Mouse (Mus musculus): ENCODE data around the gene Hck. TPM values are rescaled to one million over a fixed set of nuclear protein-coding genes. Genes with fewer than 3 reads are reported as not detected.

The Hck gene
- total and polyA plus RNA-seq, 3 experiments: 0.05 TPM; not detected in 2

- Histone ChIP-seq H3K36me3 (replicated peaks) (no peaks in the 10 kb centered on the region), H3K4me1 (ENCODE audit: insufficient read depth, low read depth, low read length) (no peaks in the 10 kb centered on the region), H3K27me3 (ENCODE audit: insufficient read depth, low read length) (peaks cover 37% of the 10 kb centered on the region), H3K4me3 (ENCODE audit: low read depth, low read length) (no peak overlapping the region), H3K9me3 (replicated peaks) (no peaks in the 10 kb centered on the region)
- TF ChIP-seq POLR2AphosphoS5 (IDR thresholded peaks at IDR 0.05; ENCODE audit: insufficient replicate concordance, low read depth, low read length): no peak
- TF ChIP-seq GATA2 (IDR thresholded peaks at IDR 0.05; ENCODE audit: borderline replicate concordance, low read depth, low read length): no peak
- no peak for TF ChIP-seq GATA1 (IDR thresholded peaks at IDR 0.05; ENCODE audit: borderline replicate concordance, low read length)
- no peak for TF ChIP-seq TAL1 (conservative IDR thresholded peaks at IDR 0.05; ENCODE audit: low read depth, low read length)
- no peak for TF ChIP-seq CTCF (IDR thresholded peaks at IDR 0.05; ENCODE audit: low read depth, low read length)
- no peak for DNase-seq (ENCODE audit: low spot score)
- ATAC-seq (ENCODE audit: extremely low read depth, insufficient number of reproducible peaks, low FRiP score, poor library complexity, severe bottlenecking): no peak
Measured at GRCm38 (mm10) chr2:153066991-153067390, 41.3 kb upstream of the Hck start.

DNA sequence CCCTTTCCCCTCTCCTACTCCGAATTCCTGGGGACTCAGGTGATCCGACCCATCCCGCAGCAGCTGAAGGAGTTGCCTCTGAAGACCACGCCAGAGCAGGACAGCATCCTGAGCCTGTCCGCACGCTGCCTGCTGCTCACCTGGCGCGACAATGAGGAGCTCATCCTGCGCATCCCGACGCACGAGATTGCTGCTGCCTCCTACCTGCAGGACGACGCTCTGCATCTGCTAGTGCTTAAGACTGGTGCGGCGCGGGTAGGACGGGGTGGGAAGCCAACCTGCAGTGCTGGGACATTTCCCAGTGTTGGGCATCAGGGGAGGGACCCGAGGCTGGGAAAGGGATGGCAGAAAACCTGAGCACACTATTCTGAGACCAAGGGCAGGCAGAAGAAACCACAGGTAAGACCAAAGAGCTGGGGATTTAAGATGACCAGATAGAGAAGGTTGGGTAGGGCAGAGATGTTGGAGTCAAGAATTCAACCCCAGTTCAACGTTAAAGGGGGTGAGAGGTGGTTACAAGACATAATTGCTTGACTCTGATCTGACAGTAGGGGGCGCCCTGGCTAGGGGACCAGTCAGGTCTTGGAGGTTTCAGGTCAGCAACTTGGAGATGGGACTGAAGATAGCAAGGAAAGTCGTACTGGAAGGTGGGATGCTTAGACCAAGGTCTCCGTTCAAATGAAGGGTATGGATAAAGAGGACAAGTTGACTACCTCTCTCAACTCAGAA, 37.3 kb upstream of the Hck start:
- Histone ChIP-seq H3K27me3 (ENCODE audit: insufficient read depth, low read length) (peaks cover 33% of the 10 kb centered on the region), H3K36me3 (replicated peaks) (no peaks in the 10 kb centered on the region), H3K9me3 (replicated peaks) (no peaks in the 10 kb centered on the region), H3K4me1 (ENCODE audit: insufficient read depth, low read depth, low read length) (peaks cover 8% of the 10 kb centered on the region), H3K4me3 (ENCODE audit: low read depth, low read length) (no peak overlapping the region)
- no peak for ATAC-seq (ENCODE audit: extremely low read depth, insufficient number of reproducible peaks, low FRiP score, poor library complexity, severe bottlenecking)
- DNase-seq (ENCODE audit: low spot score): no peak
- TF ChIP-seq GATA1 (IDR thresholded peaks at IDR 0.05; ENCODE audit: borderline replicate concordance, low read length) (no peak), TAL1 (conservative IDR thresholded peaks at IDR 0.05; ENCODE audit: low read depth, low read length) (no peak), POLR2AphosphoS5 (IDR thresholded peaks at IDR 0.05; ENCODE audit: insufficient replicate concordance, low read depth, low read length) (no peak), GATA2 (IDR thresholded peaks at IDR 0.05; ENCODE audit: borderline replicate concordance, low read depth, low read length) (no peak), CTCF (IDR thresholded peaks at IDR 0.05; ENCODE audit: low read depth, low read length) (no peak)

- Histone ChIP-seq H3K36me3 (replicated peaks) (no peaks in the 10 kb centered on the region), H3K27me3 (ENCODE audit: insufficient read depth, low read length) (peaks cover 34% of the 10 kb centered on the region), H3K4me3 (ENCODE audit: low read depth, low read length) (no peak overlapping the region), H3K9me3 (replicated peaks) (no peaks in the 10 kb centered on the region), H3K4me1 (ENCODE audit: insufficient read depth, low read depth, low read length) (peaks cover 13% of the 10 kb centered on the region)
- DNase-seq (ENCODE audit: low spot score) (no peak), ATAC-seq (ENCODE audit: extremely low read depth, insufficient number of reproducible peaks, low FRiP score, poor library complexity, severe bottlenecking) (no peak)
- no peak for TF ChIP-seq POLR2AphosphoS5 (IDR thresholded peaks at IDR 0.05; ENCODE audit: insufficient replicate concordance, low read depth, low read length)
- TF ChIP-seq GATA1 (IDR thresholded peaks at IDR 0.05; ENCODE audit: borderline replicate concordance, low read length): no peak
- no peak for TF ChIP-seq GATA2 (IDR thresholded peaks at IDR 0.05; ENCODE audit: borderline replicate concordance, low read depth, low read length)
Measured at GRCm38 (mm10) chr2:153071491-153072184, 36.6 kb upstream of the Hck start.

DNA sequence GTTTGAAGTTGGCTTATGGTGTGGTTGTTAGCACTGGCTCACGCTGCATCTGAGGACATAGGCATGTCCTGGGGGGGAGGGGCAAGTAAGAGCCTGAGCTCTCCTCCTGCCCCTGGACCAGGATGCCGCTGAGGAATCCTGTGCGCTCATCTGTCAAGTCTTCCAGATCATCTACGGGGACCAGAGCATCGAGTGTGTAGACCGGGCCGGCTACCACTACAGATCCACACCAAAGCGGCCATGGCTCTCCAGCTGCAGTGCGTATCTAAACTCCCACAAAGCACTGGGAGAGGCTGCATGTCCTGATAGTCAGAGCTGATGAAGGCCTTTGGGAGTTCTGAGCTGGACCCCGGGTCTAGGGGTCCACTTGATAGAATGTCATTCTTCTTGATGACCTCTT, 33.6 kb upstream of the Hck start:
- DNase-seq (ENCODE audit: low spot score) (no peak), ATAC-seq (ENCODE audit: extremely low read depth, insufficient number of reproducible peaks, low FRiP score, poor library complexity, severe bottlenecking) (no peak)
- peaks cover 28% of the 10 kb centered on the region for H3K27me3 ChIP-seq (ENCODE audit: insufficient read depth, low read length)
- H3K9me3 ChIP-seq (replicated peaks): no peaks in the 10 kb centered on the region
- H3K36me3 ChIP-seq (replicated peaks): no peaks in the 10 kb centered on the region
- H3K4me3 ChIP-seq (ENCODE audit: low read depth, low read length): no peak overlapping the region
- TF ChIP-seq POLR2AphosphoS5 (IDR thresholded peaks at IDR 0.05; ENCODE audit: insufficient replicate concordance, low read depth, low read length) (no peak), GATA2 (IDR thresholded peaks at IDR 0.05; ENCODE audit: borderline replicate concordance, low read depth, low read length) (no peak), CTCF (IDR thresholded peaks at IDR 0.05; ENCODE audit: low read depth, low read length) (no peak), GATA1 (IDR thresholded peaks at IDR 0.05; ENCODE audit: borderline replicate concordance, low read length) (no peak), TAL1 (conservative IDR thresholded peaks at IDR 0.05; ENCODE audit: low read depth, low read length) (no peak)
- peaks cover 13% of the 10 kb centered on the region for H3K4me1 ChIP-seq (ENCODE audit: insufficient read depth, low read depth, low read length)

DNA sequence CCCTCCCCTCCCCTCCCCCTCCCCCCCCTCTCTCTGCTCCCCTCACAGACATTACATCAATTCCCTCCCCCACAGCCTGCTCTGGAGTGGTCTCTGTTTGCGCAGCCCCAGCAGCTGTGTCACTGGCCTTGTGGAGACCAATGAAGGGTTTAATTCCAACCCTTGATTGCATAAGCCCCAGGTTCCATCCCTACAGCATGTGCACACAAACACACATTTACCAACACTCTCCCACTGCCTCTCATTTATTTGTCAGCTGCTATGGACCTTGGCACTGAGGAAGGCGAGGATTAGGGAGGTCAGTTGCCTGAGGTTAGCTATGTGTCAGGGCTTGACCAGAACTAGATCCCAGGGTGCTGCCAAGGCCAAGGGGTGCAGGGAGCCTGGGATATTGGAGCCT, 32.3 kb upstream of the Hck start:
- H3K9me3 ChIP-seq (replicated peaks): no peaks in the 10 kb centered on the region
- ATAC-seq (ENCODE audit: extremely low read depth, insufficient number of reproducible peaks, low FRiP score, poor library complexity, severe bottlenecking) (no peak), DNase-seq (ENCODE audit: low spot score) (no peak)
- H3K36me3 ChIP-seq (replicated peaks): no peaks in the 10 kb centered on the region
- peaks cover 13% of the 10 kb centered on the region for H3K4me1 ChIP-seq (ENCODE audit: insufficient read depth, low read depth, low read length)
- H3K4me3 ChIP-seq (ENCODE audit: low read depth, low read length): no peak overlapping the region
- H3K27me3 ChIP-seq (ENCODE audit: insufficient read depth, low read length): peaks cover 24% of the 10 kb centered on the region
- TF ChIP-seq GATA2 (IDR thresholded peaks at IDR 0.05; ENCODE audit: borderline replicate concordance, low read depth, low read length) (no peak), GATA1 (IDR thresholded peaks at IDR 0.05; ENCODE audit: borderline replicate concordance, low read length) (no peak), CTCF (IDR thresholded peaks at IDR 0.05; ENCODE audit: low read depth, low read length) (no peak)

GRCm38 (mm10) chr2:153080841-153081523, 27.3 kb upstream of the Hck start:
- no peaks in the 10 kb centered on the region for H3K36me3 ChIP-seq (replicated peaks)
- TF ChIP-seq TAL1 (conservative IDR thresholded peaks at IDR 0.05; ENCODE audit: low read depth, low read length) (no peak), POLR2AphosphoS5 (IDR thresholded peaks at IDR 0.05; ENCODE audit: insufficient replicate concordance, low read depth, low read length) (no peak), GATA1 (IDR thresholded peaks at IDR 0.05; ENCODE audit: borderline replicate concordance, low read length) (no peak), CTCF (IDR thresholded peaks at IDR 0.05; ENCODE audit: low read depth, low read length) (peak; percentile 89), GATA2 (IDR thresholded peaks at IDR 0.05; ENCODE audit: borderline replicate concordance, low read depth, low read length) (no peak)
- DNase-seq (ENCODE audit: low spot score) (peak; percentile 46), ATAC-seq (ENCODE audit: extremely low read depth, insufficient number of reproducible peaks, low FRiP score, poor library complexity, severe bottlenecking) (0 out of 2 replicates have a peak, but pooled peaks have one; percentile 34)
- peaks cover 12% of the 10 kb centered on the region for H3K27me3 ChIP-seq (ENCODE audit: insufficient read depth, low read length)
- peaks cover 4% of the 10 kb centered on the region for H3K4me1 ChIP-seq (ENCODE audit: insufficient read depth, low read depth, low read length)
- H3K4me3 ChIP-seq (ENCODE audit: low read depth, low read length): no peak overlapping the region
- H3K9me3 ChIP-seq (replicated peaks): no peaks in the 10 kb centered on the region

Data from G1E (cell line).